Mouse (Mus musculus): Measurements from ENCODE around the gene Rgma. TPM values are rescaled to one million over a fixed set of nuclear protein-coding genes. Genes with fewer than 3 reads are reported as not detected.

Gene Rgma
- polyA plus RNA-seq, 1 experiment: 5.5 TPM

GRCm38 (mm10) chr7:73382843-73383242 lies 7.5 kb downstream of the Rgma start:
- no peaks in the 10 kb centered on the region for H3K9me3 ChIP-seq (replicated peaks; ENCODE audit: control insufficient read depth, insufficient read depth, low read length, poor library complexity, severe bottlenecking)
- TF ChIP-seq POLR2A (IDR thresholded peaks at IDR 0.05; ENCODE audit: insufficient read depth, low read length) (no peak), CTCF (IDR thresholded peaks at IDR 0.05; ENCODE audit: low read depth, low read length) (no peak), EP300 (IDR thresholded peaks at IDR 0.05; ENCODE audit: insufficient read depth, low read depth, low read length) (no peak)
- peaks cover 2% of the 10 kb centered on the region; the same call in 1 of the 2 replicates for H3K27me3 ChIP-seq (ENCODE audit: control insufficient read depth, insufficient read depth, low read length, poor library complexity, severe bottlenecking)
- no peaks in the 10 kb centered on the region for H3K36me3 ChIP-seq (ENCODE audit: control insufficient read depth, insufficient read depth, low read length, poor library complexity, severe bottlenecking)
- H3K4me1 ChIP-seq (ENCODE audit: control insufficient read depth, insufficient read depth, low read length): peaks cover 2% of the 10 kb centered on the region
- H3K27ac ChIP-seq (ENCODE audit: insufficient read depth, low read length): no peak overlapping the region
- no peak overlapping the region for H3K4me3 ChIP-seq (ENCODE audit: low read depth, low read length)
- no peak overlapping the region for H3K9ac ChIP-seq (ENCODE audit: low read depth, poor library complexity, severe bottlenecking)

GRCm38 (mm10) chr7:73388866-73389265 lies 13.6 kb downstream of the Rgma start:
- H3K9me3 ChIP-seq (replicated peaks; ENCODE audit: control insufficient read depth, insufficient read depth, low read length, poor library complexity, severe bottlenecking): no peaks in the 10 kb centered on the region
- H3K27ac ChIP-seq (ENCODE audit: insufficient read depth, low read length): no peak overlapping the region
- no peak overlapping the region for H3K4me3 ChIP-seq (ENCODE audit: low read depth, low read length)
- H3K36me3 ChIP-seq (ENCODE audit: control insufficient read depth, insufficient read depth, low read length, poor library complexity, severe bottlenecking): no peaks in the 10 kb centered on the region
- peaks cover 3% of the 10 kb centered on the region for H3K4me1 ChIP-seq (ENCODE audit: control insufficient read depth, insufficient read depth, low read length)
- H3K27me3 ChIP-seq (ENCODE audit: control insufficient read depth, insufficient read depth, low read length, poor library complexity, severe bottlenecking): 0 out of 2 replicates have a peak, but pooled peaks cover 4% of the 10 kb centered on the region
- no peak overlapping the region for H3K9ac ChIP-seq (ENCODE audit: low read depth, poor library complexity, severe bottlenecking)
- no peak for TF ChIP-seq POLR2A (IDR thresholded peaks at IDR 0.05; ENCODE audit: insufficient read depth, low read length)
- TF ChIP-seq EP300 (IDR thresholded peaks at IDR 0.05; ENCODE audit: insufficient read depth, low read depth, low read length): no peak
- no peak for TF ChIP-seq CTCF (IDR thresholded peaks at IDR 0.05; ENCODE audit: low read depth, low read length)

DNA sequence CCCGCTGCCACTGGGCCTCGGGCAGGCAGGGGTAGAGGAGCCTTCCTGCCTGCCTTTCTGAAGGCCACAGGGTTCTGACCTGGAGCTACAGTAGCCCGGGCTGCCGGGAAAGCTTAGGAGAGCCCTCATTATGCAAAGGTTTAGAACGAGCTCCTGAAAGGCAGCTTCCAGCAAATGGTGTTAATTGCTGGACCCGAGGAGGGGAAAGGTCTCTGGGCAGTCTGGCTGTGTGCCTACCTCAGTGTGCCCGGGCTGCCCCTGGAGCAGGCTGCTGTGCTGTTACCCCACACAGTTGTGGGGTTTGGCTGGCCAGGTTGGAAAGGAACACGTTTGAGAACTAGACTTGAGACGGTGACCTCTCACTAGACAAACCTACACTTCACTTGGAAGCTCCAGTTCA lies 14.1 kb downstream of the Rgma start:
- no peaks in the 10 kb centered on the region for H3K36me3 ChIP-seq (ENCODE audit: control insufficient read depth, insufficient read depth, low read length, poor library complexity, severe bottlenecking)
- H3K9ac ChIP-seq (ENCODE audit: low read depth, poor library complexity, severe bottlenecking): 0 out of 2 replicates have a peak overlapping the region, but pooled peaks have one; percentile 12
- H3K9me3 ChIP-seq (replicated peaks; ENCODE audit: control insufficient read depth, insufficient read depth, low read length, poor library complexity, severe bottlenecking): no peaks in the 10 kb centered on the region
- no peak overlapping the region; the same call in 1 of the 2 replicates for H3K27ac ChIP-seq (ENCODE audit: insufficient read depth, low read length)
- TF ChIP-seq CTCF (IDR thresholded peaks at IDR 0.05; ENCODE audit: low read depth, low read length): no peak
- no peak for TF ChIP-seq EP300 (IDR thresholded peaks at IDR 0.05; ENCODE audit: insufficient read depth, low read depth, low read length)
- TF ChIP-seq POLR2A (IDR thresholded peaks at IDR 0.05; ENCODE audit: insufficient read depth, low read length): no peak
- 0 out of 2 replicates have a peak, but pooled peaks cover 4% of the 10 kb centered on the region for H3K27me3 ChIP-seq (ENCODE audit: control insufficient read depth, insufficient read depth, low read length, poor library complexity, severe bottlenecking)
- peaks cover 3% of the 10 kb centered on the region for H3K4me1 ChIP-seq (ENCODE audit: control insufficient read depth, insufficient read depth, low read length)
- H3K4me3 ChIP-seq (ENCODE audit: low read depth, low read length): peak overlapping the region; percentile 17; the same call in 1 of the 2 replicates

- 0 out of 2 replicates have a peak, but pooled peaks cover 4% of the 10 kb centered on the region for H3K27me3 ChIP-seq (ENCODE audit: control insufficient read depth, insufficient read depth, low read length, poor library complexity, severe bottlenecking)
- peak overlapping the region; percentile 20 for H3K4me3 ChIP-seq (ENCODE audit: low read depth, low read length)
- no peaks in the 10 kb centered on the region for H3K9me3 ChIP-seq (replicated peaks; ENCODE audit: control insufficient read depth, insufficient read depth, low read length, poor library complexity, severe bottlenecking)
- H3K27ac ChIP-seq (ENCODE audit: insufficient read depth, low read length): no peak overlapping the region; the same call in 1 of the 2 replicates
- TF ChIP-seq EP300 (IDR thresholded peaks at IDR 0.05; ENCODE audit: insufficient read depth, low read depth, low read length) (0 out of 2 replicates have a peak, but pooled peaks have one; percentile 47), POLR2A (IDR thresholded peaks at IDR 0.05; ENCODE audit: insufficient read depth, low read length) (no peak)
- H3K36me3 ChIP-seq (ENCODE audit: control insufficient read depth, insufficient read depth, low read length, poor library complexity, severe bottlenecking): no peaks in the 10 kb centered on the region
- H3K9ac ChIP-seq (ENCODE audit: low read depth, poor library complexity, severe bottlenecking): peak overlapping the region; percentile 27; the same call in 1 of the 2 replicates
- H3K4me1 ChIP-seq (ENCODE audit: control insufficient read depth, insufficient read depth, low read length): peaks cover 3% of the 10 kb centered on the region
These were observed 14.6 kb downstream of the Rgma start for GRCm38 (mm10) chr7:73389871-73390294.

GRCm38 (mm10) chr7:73390426-73391001 lies 15.2 kb downstream of the Rgma start:
- peak overlapping the region; percentile 27 for H3K9ac ChIP-seq (ENCODE audit: low read depth, poor library complexity, severe bottlenecking)
- H3K36me3 ChIP-seq (ENCODE audit: control insufficient read depth, insufficient read depth, low read length, poor library complexity, severe bottlenecking): no peaks in the 10 kb centered on the region
- TF ChIP-seq POLR2A (IDR thresholded peaks at IDR 0.05; ENCODE audit: insufficient read depth, low read length) (no peak), EP300 (IDR thresholded peaks at IDR 0.05; ENCODE audit: insufficient read depth, low read depth, low read length) (0 out of 2 replicates have a peak, but pooled peaks have one; percentile 3)
- no peaks in the 10 kb centered on the region for H3K9me3 ChIP-seq (replicated peaks; ENCODE audit: control insufficient read depth, insufficient read depth, low read length, poor library complexity, severe bottlenecking)
- H3K27ac ChIP-seq (ENCODE audit: insufficient read depth, low read length): no peak overlapping the region
- H3K4me1 ChIP-seq (ENCODE audit: control insufficient read depth, insufficient read depth, low read length): peaks cover 3% of the 10 kb centered on the region
- H3K27me3 ChIP-seq (ENCODE audit: control insufficient read depth, insufficient read depth, low read length, poor library complexity, severe bottlenecking): 0 out of 2 replicates have a peak, but pooled peaks cover 4% of the 10 kb centered on the region
- peak overlapping the region; percentile 56 for H3K4me3 ChIP-seq (ENCODE audit: low read depth, low read length)

DNA sequence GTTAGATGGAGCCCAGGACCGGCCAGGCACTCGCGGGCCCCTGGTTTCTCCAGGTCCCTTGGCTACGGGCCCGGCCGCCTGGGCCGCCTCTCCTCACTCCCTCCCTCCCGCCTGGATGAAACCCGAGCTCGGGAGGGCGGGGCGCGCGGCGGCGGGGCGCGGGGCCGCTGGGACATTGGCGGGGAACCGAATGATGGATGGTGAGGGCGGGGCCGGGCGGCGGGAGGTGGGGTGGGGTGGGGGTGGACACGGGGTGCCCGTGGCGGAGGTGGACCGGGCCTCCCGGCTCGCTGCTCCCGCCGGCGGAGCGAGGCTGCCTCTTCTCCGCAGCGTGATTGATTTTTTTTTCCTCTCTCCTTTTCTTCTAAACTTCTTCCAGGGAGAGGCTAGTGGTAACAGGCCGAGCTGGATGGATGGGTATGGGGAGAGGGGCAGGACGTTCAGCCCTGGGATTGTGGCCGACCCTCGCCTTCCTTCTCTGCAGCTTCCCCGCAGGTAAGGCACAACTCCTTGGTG lies 15.8 kb downstream of the Rgma start:
- Histone ChIP-seq H3K27me3 (ENCODE audit: control insufficient read depth, insufficient read depth, low read length, poor library complexity, severe bottlenecking) (0 out of 2 replicates have a peak, but pooled peaks cover 8% of the 10 kb centered on the region), H3K4me1 (ENCODE audit: control insufficient read depth, insufficient read depth, low read length) (peaks cover 3% of the 10 kb centered on the region), H3K4me3 (ENCODE audit: low read depth, low read length) (peak overlapping the region; percentile 61), H3K9ac (ENCODE audit: low read depth, poor library complexity, severe bottlenecking) (peak overlapping the region; percentile 56), H3K36me3 (ENCODE audit: control insufficient read depth, insufficient read depth, low read length, poor library complexity, severe bottlenecking) (no peaks in the 10 kb centered on the region), H3K9me3 (replicated peaks; ENCODE audit: control insufficient read depth, insufficient read depth, low read length, poor library complexity, severe bottlenecking) (no peaks in the 10 kb centered on the region), H3K27ac (ENCODE audit: insufficient read depth, low read length) (no peak overlapping the region)
- TF ChIP-seq EP300 (IDR thresholded peaks at IDR 0.05; ENCODE audit: insufficient read depth, low read depth, low read length) (0 out of 2 replicates have a peak, but pooled peaks have one; percentile 0), POLR2A (IDR thresholded peaks at IDR 0.05; ENCODE audit: insufficient read depth, low read length) (no peak)
